Mouse (Mus musculus) lung, adult 2 months (tissue): ENCODE results near the gene Vash2.

Source experiments
- CTCF ChIP-seq: fragments of 200-500 bp; IDR thresholded peaks from 2 replicates; pipeline ENCODE4 v1.5.1; 2011; ENCODE audit warnings: mild to moderate bottlenecking, low read length, control low read depth; ENCODE audit not compliant: insufficient read depth
- POLR2A ChIP-seq: fragments of 200-500 bp; IDR thresholded peaks from 2 replicates; pipeline ENCODE4 v1.6.1; 2011; ENCODE audit warnings: low read depth, mild to moderate bottlenecking, control low read depth, low read length, borderline replicate concordance; ENCODE audit errors: extremely low read depth

DNA sequence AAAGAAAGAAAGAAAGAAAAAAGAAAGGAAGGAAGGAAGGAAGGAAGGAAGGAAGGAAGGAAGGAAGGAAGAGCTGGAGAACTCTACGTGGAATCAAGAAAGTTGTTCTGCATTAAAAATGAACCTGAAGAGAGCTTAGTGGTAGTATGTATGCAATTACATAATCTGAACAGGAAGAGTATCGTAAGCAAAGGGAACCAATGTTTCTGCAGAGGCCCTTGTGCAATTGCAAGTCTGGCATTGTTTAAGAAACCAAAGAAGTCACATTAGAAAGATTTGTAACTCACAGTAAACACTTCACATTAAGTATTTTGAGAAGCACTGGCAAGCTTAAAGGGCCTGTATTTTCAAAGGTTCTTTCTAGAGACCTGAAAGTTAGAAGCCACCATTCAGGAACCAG lies 44.0 kb upstream of the Vash2 start:
- TF ChIP-seq POLR2A (no peak), CTCF (no peak)
